18 mouse cellular contexts compared by ENCODE assay signal in genomic region chr6:80263972-80264371, GRCm38 (mm10).
"Had no signal": no experiment of that assay in that cellular context is flagged by ENCODE, and none has a peak within 500 bp of the region (broad histone marks: within the 10 kb centered on the region; RNA-seq: fewer than 3 reads in every experiment).

No protein-coding gene starts in this region.

- DNase-seq: kidney, adult 9 months; kidney, postnatal 14 days; layer of hippocampus, adult 9-11 months; liver, embryonic 13.5 days; retina, postnatal 1 day; right cerebral cortex, postnatal 25 days; spleen, adult 18-20 months; thymus, postnatal 25 days had no signal

- H3K4me3 ChIP-seq: layer of hippocampus, adult 2 months; left cerebral cortex, adult 2 months; liver, embryonic 13.5 days; megakaryocyte, embryonic 14.5 days; midbrain, embryonic 10.5 days; midbrain, embryonic 13.5 days; myocyte; neural tube, embryonic 13.5 days; stomach, embryonic 15.5 days had no signal

- H3K9me3 ChIP-seq: liver, embryonic 13.5 days; megakaryocyte, embryonic 14.5 days; midbrain, embryonic 10.5 days; midbrain, embryonic 13.5 days; neural tube, embryonic 13.5 days; stomach, embryonic 15.5 days had no signal

- ATAC-seq: intestine, postnatal 0 days; midbrain, embryonic 13.5 days; midbrain, embryonic 16.5 days had no signal

- H3K27me3 ChIP-seq: liver, embryonic 13.5 days; megakaryocyte, embryonic 14.5 days; midbrain, embryonic 13.5 days; neural tube, embryonic 13.5 days; stomach, embryonic 15.5 days had no signal

- H3K36me3 ChIP-seq: liver, embryonic 13.5 days; midbrain, embryonic 10.5 days; midbrain, embryonic 13.5 days; neural tube, embryonic 13.5 days; stomach, embryonic 15.5 days had no signal

- H3K4me1 ChIP-seq: liver, embryonic 13.5 days; megakaryocyte, embryonic 14.5 days; midbrain, embryonic 10.5 days; midbrain, embryonic 13.5 days; neural tube, embryonic 13.5 days; stomach, embryonic 15.5 days had no signal

- H3K9ac ChIP-seq: liver, embryonic 13.5 days; midbrain, embryonic 13.5 days; neural tube, embryonic 13.5 days; stomach, embryonic 15.5 days had no signal

- H3K4me2 ChIP-seq: liver, embryonic 13.5 days; midbrain, embryonic 13.5 days; neural tube, embryonic 13.5 days; stomach, embryonic 15.5 days had no signal

- H3K27ac ChIP-seq: layer of hippocampus, adult 2 months; left cerebral cortex, adult 2 months; liver, embryonic 13.5 days; midbrain, embryonic 10.5 days; midbrain, embryonic 13.5 days; neural tube, embryonic 13.5 days; stomach, embryonic 15.5 days had no signal
